Mouse (Mus musculus): Measurements from ENCODE around the gene Iqsec3.
"Not testable (repeated sequence)": the region's sequence is repeated elsewhere in the genome, so short reads cannot be mapped to it uniquely, and the experiment has no call there.

The Iqsec3 gene

GRCm38 (mm10) chr6:121367099-121367498 lies 106.4 kb downstream of the Iqsec3 start:
- DNase-seq (ENCODE audit: extremely low spot score, low spot score): no peak

- not testable (repeated sequence) for DNase-seq (ENCODE audit: extremely low spot score, low spot score)
These were observed 106.9 kb downstream of the Iqsec3 start for GRCm38 (mm10) chr6:121366537-121366936.

GRCm38 (mm10) chr6:121363956-121364355 lies 109.5 kb downstream of the Iqsec3 start:
- DNase-seq (ENCODE audit: extremely low spot score, low spot score): no peak

GRCm38 (mm10) chr6:121363061-121363460 lies 110.4 kb downstream of the Iqsec3 start:
- DNase-seq (ENCODE audit: extremely low spot score, low spot score): no peak

- DNase-seq (ENCODE audit: extremely low spot score, low spot score): no peak
These were observed 116.2 kb downstream of the Iqsec3 start for GRCm38 (mm10) chr6:121357232-121357631.

GRCm38 (mm10) chr6:121356041-121356440 lies 117.4 kb downstream of the Iqsec3 start:
- no peak for DNase-seq (ENCODE audit: extremely low spot score, low spot score)

- DNase-seq (ENCODE audit: extremely low spot score, low spot score): no peak
These were observed 121.2 kb downstream of the Iqsec3 start for GRCm38 (mm10) chr6:121352276-121352675.

GRCm38 (mm10) chr6:121346428-121346827 lies 127.0 kb downstream of the Iqsec3 start:
- DNase-seq (ENCODE audit: extremely low spot score, low spot score): no peak

GRCm38 (mm10) chr6:121344329-121344728 lies 129.1 kb downstream of the Iqsec3 start:
- no peak for DNase-seq (ENCODE audit: extremely low spot score, low spot score)

- DNase-seq (ENCODE audit: extremely low spot score, low spot score): no peak
These were observed 129.7 kb downstream of the Iqsec3 start for GRCm38 (mm10) chr6:121343771-121344123.

GRCm38 (mm10) chr6:121343026-121343770 lies 130.3 kb downstream of the Iqsec3 start, which contains the start of gene Slc6a12:
Gene Slc6a12, plus strand, starts transcription at chr6:121343076.
- DNase-seq (ENCODE audit: extremely low spot score, low spot score): no peak

GRCm38 (mm10) chr6:121341650-121342049 lies 131.8 kb downstream of the Iqsec3 start:
- no peak for DNase-seq (ENCODE audit: extremely low spot score, low spot score)

GRCm38 (mm10) chr6:121338519-121338896 lies 135.0 kb downstream of the Iqsec3 start:
- no peak for DNase-seq (ENCODE audit: extremely low spot score, low spot score)

- DNase-seq (ENCODE audit: extremely low spot score, low spot score): peak; percentile 85
These were observed 135.5 kb downstream of the Iqsec3 start for GRCm38 (mm10) chr6:121337770-121338518.

GRCm38 (mm10) chr6:121337229-121337628 lies 136.2 kb downstream of the Iqsec3 start:
- DNase-seq (ENCODE audit: extremely low spot score, low spot score): no peak

- no peak for DNase-seq (ENCODE audit: extremely low spot score, low spot score)
These were observed 136.9 kb downstream of the Iqsec3 start for GRCm38 (mm10) chr6:121336558-121336957.

GRCm38 (mm10) chr6:121335841-121336240 lies 137.6 kb downstream of the Iqsec3 start:
- DNase-seq (ENCODE audit: extremely low spot score, low spot score): no peak

- peak; percentile 57 for DNase-seq (ENCODE audit: extremely low spot score, low spot score)
These were observed 143.5 kb downstream of the Iqsec3 start for GRCm38 (mm10) chr6:121329848-121330508.

- no peak for DNase-seq (ENCODE audit: extremely low spot score, low spot score)
These were observed 145.0 kb downstream of the Iqsec3 start for GRCm38 (mm10) chr6:121328417-121328884.

GRCm38 (mm10) chr6:121326486-121327069 lies 146.9 kb downstream of the Iqsec3 start:
- no peak for DNase-seq (ENCODE audit: extremely low spot score, low spot score)

- DNase-seq (ENCODE audit: extremely low spot score, low spot score): no peak
These were observed 147.7 kb downstream of the Iqsec3 start for GRCm38 (mm10) chr6:121325740-121326139.

GRCm38 (mm10) chr6:121325298-121325697 lies 148.2 kb downstream of the Iqsec3 start:
- DNase-seq (ENCODE audit: extremely low spot score, low spot score): no peak
